Mouse (Mus musculus): ENCODE measurements around the gene Nup210. TPM values are rescaled to one million over a fixed set of nuclear protein-coding genes. Genes with fewer than 3 reads are reported as not detected.

Gene Nup210
- polyA plus RNA-seq, 1 experiment from 2014 or later, result 15.8 TPM

DNA sequence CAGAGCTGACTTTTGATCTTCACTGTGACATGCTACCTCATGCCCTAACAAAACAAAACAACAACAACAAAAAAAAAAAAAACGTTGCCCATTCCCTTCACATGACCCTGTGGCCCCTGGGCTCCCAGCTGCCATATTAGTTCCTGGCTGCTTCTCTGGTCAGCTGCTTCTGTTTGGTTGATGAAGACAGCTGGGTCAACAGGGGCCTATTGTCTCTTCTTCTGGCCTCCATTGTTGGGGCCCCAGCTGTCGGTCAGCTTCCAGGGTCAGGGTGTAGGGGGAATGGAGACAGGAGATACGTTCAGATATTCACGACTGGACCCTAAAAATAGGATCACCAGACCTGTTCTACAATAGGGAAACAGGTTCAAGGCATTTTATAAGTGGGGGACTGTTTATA, 39.4 kb upstream of the Nup210 start:
- H3K36me3 ChIP-seq (replicated peaks), result peaks cover 6% of the 10 kb centered on the region
- H3K9me3 ChIP-seq, result no peaks in the 10 kb centered on the region
- H3K4me1 ChIP-seq, result peaks cover 81% of the 10 kb centered on the region
- 19% methylated on average over 4 of the region's 4 CpGs for WGBS
- peak overlapping the region; percentile 76 for H3K4me3 ChIP-seq
- no peak for DNase-seq (ENCODE audit: low spot score)
- 0 out of 2 replicates have a peak, but pooled peaks cover 4% of the 10 kb centered on the region for H3K27me3 ChIP-seq (replicated peaks; ENCODE audit: low read depth, poor library complexity, severe bottlenecking)
- peak overlapping the region; percentile 92; the same call in 1 of the 2 replicates for H3K27ac ChIP-seq (replicated peaks)

DNA sequence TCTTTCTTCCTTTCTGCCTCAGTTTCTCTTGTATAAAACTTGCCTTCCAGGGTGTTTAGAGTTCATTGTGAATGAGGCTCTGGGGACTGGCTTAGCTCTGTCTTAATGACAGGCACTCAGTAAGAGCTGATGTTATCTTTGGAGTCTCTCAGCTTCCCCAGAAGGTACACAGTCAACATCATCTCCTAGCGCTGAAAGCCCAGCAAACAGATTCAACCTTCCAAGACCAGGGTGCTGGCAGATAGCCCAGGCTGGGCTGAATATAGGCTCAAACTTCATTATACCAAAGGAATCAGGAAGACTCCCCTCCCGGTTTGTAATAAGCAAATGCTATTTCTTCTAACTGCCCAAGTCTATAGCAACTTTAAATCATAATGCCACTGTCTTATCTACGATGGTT, 38.7 kb upstream of the Nup210 start:
- Histone ChIP-seq H3K4me3 (no peak overlapping the region), H3K9me3 (no peaks in the 10 kb centered on the region), H3K4me1 (peaks cover 73% of the 10 kb centered on the region), H3K27ac (replicated peaks) (no peak overlapping the region), H3K36me3 (replicated peaks) (peaks cover 6% of the 10 kb centered on the region), H3K27me3 (replicated peaks; ENCODE audit: low read depth, poor library complexity, severe bottlenecking) (0 out of 2 replicates have a peak, but pooled peaks cover 4% of the 10 kb centered on the region)
- DNase-seq (ENCODE audit: low spot score), result no peak
- WGBS, result 81% methylated on average over 3 of the region's 3 CpGs

DNA sequence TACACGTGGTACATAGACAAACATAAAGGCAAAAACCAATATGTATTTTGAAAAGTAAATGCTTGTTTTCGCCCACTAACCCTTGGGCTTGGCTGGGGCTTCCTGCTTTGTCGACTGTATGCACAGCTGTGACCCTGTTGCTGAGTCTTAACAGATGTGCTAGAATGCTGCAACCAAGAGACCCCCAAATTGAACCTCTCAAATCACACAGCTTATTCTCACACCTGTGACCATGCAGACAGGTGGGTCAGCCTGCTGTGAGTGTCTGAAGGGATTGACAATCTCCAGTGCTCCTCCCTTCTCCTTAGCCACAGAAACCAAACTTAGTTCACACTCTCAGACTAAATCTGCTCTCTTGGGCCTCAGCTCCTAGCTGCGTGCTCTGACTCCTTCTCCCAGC, 38.1 kb upstream of the Nup210 start:
- H3K36me3 ChIP-seq (replicated peaks), result peaks cover 6% of the 10 kb centered on the region
- H3K27me3 ChIP-seq (replicated peaks; ENCODE audit: low read depth, poor library complexity, severe bottlenecking), result 0 out of 2 replicates have a peak, but pooled peaks cover 4% of the 10 kb centered on the region
- H3K4me3 ChIP-seq, result no peak overlapping the region
- H3K4me1 ChIP-seq, result peaks cover 68% of the 10 kb centered on the region
- H3K27ac ChIP-seq (replicated peaks), result no peak overlapping the region
- WGBS, result 62% methylated on average over 4 of the region's 4 CpGs
- no peaks in the 10 kb centered on the region for H3K9me3 ChIP-seq
- DNase-seq (ENCODE audit: low spot score), result no peak

DNA sequence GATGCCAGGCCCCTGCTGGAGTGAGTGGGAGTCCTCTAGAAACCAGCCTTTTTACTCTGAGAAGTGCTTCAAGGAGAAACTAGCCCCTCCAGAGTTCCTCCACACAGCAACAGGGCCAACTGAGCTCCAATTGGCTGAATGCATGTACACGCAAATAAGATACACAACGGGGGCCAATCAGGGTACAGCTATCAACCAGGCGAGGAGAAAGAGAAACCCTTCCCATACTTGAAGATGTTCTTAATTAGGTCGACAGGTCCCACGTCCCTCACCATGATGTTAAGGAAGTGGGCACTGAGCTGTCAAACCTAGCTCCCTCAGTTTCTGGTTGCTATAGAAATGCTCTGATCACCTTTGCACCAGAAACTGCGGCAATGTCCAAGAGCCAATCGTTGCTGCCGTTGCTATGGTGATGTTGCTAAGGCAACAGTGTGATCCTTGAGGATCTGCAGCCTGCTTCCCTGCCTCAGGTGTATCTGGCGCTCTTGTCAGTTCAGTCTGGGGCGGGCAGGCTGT, 37.0 kb upstream of the Nup210 start:
- DNase-seq (ENCODE audit: low spot score), result peak; percentile 76
- Histone ChIP-seq H3K9me3 (no peaks in the 10 kb centered on the region), H3K4me1 (peaks cover 60% of the 10 kb centered on the region), H3K4me3 (peak overlapping the region; percentile 41), H3K36me3 (replicated peaks) (no peaks in the 10 kb centered on the region), H3K27ac (replicated peaks) (peak overlapping the region; percentile 72), H3K27me3 (replicated peaks; ENCODE audit: low read depth, poor library complexity, severe bottlenecking) (0 out of 2 replicates have a peak, but pooled peaks cover 4% of the 10 kb centered on the region)
- 2% methylated on average over 10 of the region's 10 CpGs for WGBS

DNA sequence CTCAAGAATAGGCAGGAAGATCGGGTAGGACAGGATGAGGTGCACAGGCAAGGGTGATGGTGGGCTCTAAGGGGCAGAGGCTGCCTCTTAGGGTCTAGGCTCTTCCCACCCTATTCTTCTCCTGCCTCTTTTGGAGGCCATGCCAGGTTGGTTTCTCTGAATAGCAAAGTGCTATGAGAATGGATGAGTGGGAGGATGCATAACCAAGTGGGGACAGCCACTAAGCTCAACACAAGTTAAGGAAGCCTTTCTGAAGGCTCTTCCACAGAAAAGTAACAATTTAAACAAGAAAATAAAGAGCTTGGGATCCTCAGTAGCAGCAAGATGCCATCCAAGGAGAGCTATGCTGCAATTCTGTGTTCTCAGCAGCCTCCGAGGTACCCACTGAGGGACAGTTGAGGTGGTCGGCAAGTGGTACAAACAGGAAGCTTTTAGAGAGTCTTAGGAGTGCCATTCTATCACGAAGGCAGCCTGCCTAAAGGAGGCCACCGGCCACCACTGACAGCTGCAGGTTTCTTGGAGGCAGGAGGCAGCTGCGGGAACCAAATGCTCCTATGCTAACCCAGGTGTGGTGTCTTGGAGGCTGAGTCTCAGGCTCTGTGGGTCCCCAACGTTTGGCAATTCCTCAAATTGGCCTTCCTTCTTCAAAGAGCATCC, 36.4 kb upstream of the Nup210 start:
- 36% methylated on average over 7 of the region's 7 CpGs for WGBS
- peak overlapping the region; percentile 41 for H3K4me3 ChIP-seq
- peaks cover 55% of the 10 kb centered on the region for H3K4me1 ChIP-seq
- 0 out of 2 replicates have a peak, but pooled peaks cover 4% of the 10 kb centered on the region for H3K27me3 ChIP-seq (replicated peaks; ENCODE audit: low read depth, poor library complexity, severe bottlenecking)
- no peak for DNase-seq (ENCODE audit: low spot score)
- H3K9me3 ChIP-seq, result no peaks in the 10 kb centered on the region
- H3K27ac ChIP-seq (replicated peaks), result peak overlapping the region; percentile 72
- no peaks in the 10 kb centered on the region for H3K36me3 ChIP-seq (replicated peaks)

DNA sequence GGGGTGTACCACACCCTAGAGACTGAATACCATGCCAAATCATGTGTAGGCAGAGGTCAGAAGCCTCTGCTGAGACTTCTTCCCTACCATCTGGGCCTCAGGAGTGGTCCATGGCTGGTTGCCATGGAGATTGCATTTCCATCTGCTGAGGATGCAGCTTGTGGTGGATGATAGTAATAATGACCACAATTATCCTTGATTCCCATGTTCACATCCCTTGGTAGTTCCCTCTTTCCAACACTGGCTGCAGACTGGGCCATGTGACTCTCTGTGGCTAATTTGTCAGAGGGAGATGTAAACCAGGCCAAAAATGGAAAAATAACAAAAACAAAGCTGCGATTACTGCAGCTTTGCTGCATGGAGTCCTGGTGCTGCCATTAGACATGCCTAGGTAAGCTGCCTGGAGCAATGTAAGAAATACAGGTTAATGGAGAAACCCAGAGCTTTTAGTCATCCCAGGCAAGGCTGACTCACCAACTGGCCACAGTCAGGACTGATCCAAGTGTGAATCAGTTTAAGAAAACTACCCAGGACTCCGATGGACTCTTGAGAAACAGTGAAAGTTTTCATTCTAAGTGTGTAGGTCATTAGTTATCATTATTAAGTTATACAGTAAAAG, 30.6 kb upstream of the Nup210 start:
- DNase-seq (ENCODE audit: low spot score), result no peak
- WGBS, result 92% methylated on average over 2 of the region's 2 CpGs
- Histone ChIP-seq H3K27ac (replicated peaks) (0 out of 2 replicates have a peak overlapping the region, but pooled peaks have one; percentile 36), H3K27me3 (replicated peaks; ENCODE audit: low read depth, poor library complexity, severe bottlenecking) (0 out of 2 replicates have a peak, but pooled peaks cover 6% of the 10 kb centered on the region), H3K36me3 (replicated peaks) (no peaks in the 10 kb centered on the region), H3K9me3 (no peaks in the 10 kb centered on the region), H3K4me1 (peaks cover 18% of the 10 kb centered on the region), H3K4me3 (no peak overlapping the region)

DNA sequence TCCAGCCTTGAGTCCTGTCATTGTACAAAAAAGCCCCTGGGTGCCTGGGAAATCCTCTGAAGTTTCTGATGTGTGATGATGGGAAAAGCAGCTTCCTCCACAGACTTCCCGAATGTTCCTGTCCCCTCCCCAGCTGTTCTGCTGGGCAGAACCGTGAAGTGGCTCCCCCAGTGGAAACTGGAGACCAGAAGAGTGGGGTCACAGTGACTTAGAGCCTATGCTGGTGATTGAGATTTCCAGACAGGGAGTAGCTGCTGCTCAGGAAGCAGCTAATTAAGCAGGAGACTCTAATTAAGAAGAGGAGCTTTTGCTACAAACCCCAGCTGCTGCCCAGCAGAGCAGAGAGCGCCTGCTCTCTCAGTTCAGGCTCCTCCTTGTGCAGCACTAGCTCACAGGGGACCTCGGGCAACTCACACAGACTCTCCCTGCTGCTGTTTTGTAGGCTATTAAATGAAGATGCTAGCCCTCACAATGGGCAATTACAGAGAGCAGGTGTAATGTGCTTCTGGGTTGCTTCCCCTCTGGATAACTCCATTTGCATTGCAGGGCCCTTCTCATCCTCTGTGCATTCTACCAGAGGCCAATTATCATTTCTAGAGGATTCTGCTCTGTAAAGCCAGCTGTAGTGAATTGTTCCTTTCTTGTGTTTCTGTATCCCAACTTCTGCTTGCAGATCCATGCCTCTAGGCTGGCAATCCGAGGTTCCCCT, 30.0 kb upstream of the Nup210 start:
- Histone ChIP-seq H3K4me3 (no peak overlapping the region), H3K27me3 (replicated peaks; ENCODE audit: low read depth, poor library complexity, severe bottlenecking) (0 out of 2 replicates have a peak, but pooled peaks cover 3% of the 10 kb centered on the region), H3K9me3 (no peaks in the 10 kb centered on the region), H3K36me3 (replicated peaks) (no peaks in the 10 kb centered on the region), H3K4me1 (peaks cover 14% of the 10 kb centered on the region), H3K27ac (replicated peaks) (peak overlapping the region; percentile 65; the same call in 1 of the 2 replicates)
- WGBS, result 25% methylated on average over 5 of the region's 5 CpGs
- peak; percentile 24 for DNase-seq (ENCODE audit: low spot score)

DNA sequence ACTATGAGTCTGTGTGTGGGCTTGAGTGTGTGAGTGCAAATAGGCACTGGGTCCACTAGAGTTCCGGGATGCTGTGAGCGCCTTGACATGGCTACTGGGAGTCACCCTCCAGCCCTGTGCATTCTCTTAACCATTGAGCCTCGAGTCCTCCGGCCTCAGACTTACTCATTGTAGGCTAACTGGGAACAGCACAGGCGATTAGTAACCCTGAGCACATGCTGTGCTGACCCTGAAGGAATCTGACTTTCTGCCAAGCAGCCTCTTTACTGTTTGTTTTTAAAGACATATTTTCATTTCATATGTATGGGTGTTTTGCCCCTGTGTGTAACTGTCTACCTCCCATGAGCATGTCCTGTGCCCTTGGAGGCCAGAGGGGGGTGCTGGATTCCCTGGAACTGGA, 28.9 kb upstream of the Nup210 start:
- no peaks in the 10 kb centered on the region for H3K36me3 ChIP-seq (replicated peaks)
- H3K4me3 ChIP-seq, result no peak overlapping the region
- no peak for DNase-seq (ENCODE audit: low spot score)
- H3K4me1 ChIP-seq, result peaks cover 14% of the 10 kb centered on the region
- H3K9me3 ChIP-seq, result no peaks in the 10 kb centered on the region
- 82% methylated on average over 5 of the region's 5 CpGs for WGBS
- H3K27ac ChIP-seq (replicated peaks), result no peak overlapping the region
- 0 out of 2 replicates have a peak, but pooled peaks cover 3% of the 10 kb centered on the region for H3K27me3 ChIP-seq (replicated peaks; ENCODE audit: low read depth, poor library complexity, severe bottlenecking)

DNA sequence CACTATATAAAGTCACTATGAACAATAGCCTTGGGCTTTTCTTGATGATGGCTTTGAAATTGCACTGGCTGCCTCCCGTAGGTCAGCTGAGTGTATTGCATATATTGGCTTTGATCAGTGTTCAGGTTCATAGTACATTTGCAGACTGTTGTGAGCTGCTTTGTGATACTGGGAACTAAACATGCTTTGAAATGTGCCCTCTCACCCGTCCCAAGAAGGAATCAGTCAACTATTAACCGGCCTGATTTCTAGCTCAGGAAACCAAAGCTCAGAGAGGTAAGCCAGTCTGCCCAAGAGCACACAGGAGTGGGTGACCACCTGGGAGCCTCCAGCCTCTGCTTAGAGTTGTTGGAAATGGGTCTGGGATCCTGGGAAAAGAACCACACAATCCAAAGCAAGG, 28.4 kb upstream of the Nup210 start:
- DNase-seq (ENCODE audit: low spot score), result no peak
- WGBS, result 81% methylated on average over 3 of the region's 3 CpGs
- Histone ChIP-seq H3K27me3 (replicated peaks; ENCODE audit: low read depth, poor library complexity, severe bottlenecking) (0 out of 2 replicates have a peak, but pooled peaks cover 3% of the 10 kb centered on the region), H3K4me3 (no peak overlapping the region), H3K4me1 (peaks cover 14% of the 10 kb centered on the region), H3K9me3 (no peaks in the 10 kb centered on the region), H3K36me3 (replicated peaks) (no peaks in the 10 kb centered on the region), H3K27ac (replicated peaks) (no peak overlapping the region)

DNA sequence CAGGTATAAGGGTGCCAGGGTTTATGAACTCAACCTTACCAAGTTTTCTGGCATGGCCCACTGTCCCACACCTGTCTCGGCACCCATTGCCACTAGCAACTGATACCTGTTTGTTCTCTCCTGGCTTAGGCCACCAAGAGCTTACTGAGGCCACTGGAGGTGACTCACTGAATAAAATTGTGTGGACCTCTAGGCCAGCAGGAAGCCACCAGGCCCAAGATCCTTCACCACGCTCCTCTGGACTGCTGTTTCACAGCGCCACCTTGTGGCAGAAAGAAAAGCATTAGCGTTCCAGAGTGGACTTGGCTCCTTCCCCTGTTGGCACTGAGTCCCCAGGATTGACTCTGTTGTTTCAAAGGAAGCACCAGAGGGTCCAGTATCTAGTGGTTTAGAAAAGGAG, 23.2 kb upstream of the Nup210 start:
- H3K4me1 ChIP-seq, result no peaks in the 10 kb centered on the region
- no peak overlapping the region for H3K4me3 ChIP-seq
- H3K27ac ChIP-seq (replicated peaks), result no peak overlapping the region
- 30% methylated on average over 4 of the region's 4 CpGs for WGBS
- no peaks in the 10 kb centered on the region for H3K36me3 ChIP-seq (replicated peaks)
- no peaks in the 10 kb centered on the region for H3K27me3 ChIP-seq (replicated peaks; ENCODE audit: low read depth, poor library complexity, severe bottlenecking)
- no peaks in the 10 kb centered on the region for H3K9me3 ChIP-seq
- peak; percentile 75 for DNase-seq (ENCODE audit: low spot score)

DNA sequence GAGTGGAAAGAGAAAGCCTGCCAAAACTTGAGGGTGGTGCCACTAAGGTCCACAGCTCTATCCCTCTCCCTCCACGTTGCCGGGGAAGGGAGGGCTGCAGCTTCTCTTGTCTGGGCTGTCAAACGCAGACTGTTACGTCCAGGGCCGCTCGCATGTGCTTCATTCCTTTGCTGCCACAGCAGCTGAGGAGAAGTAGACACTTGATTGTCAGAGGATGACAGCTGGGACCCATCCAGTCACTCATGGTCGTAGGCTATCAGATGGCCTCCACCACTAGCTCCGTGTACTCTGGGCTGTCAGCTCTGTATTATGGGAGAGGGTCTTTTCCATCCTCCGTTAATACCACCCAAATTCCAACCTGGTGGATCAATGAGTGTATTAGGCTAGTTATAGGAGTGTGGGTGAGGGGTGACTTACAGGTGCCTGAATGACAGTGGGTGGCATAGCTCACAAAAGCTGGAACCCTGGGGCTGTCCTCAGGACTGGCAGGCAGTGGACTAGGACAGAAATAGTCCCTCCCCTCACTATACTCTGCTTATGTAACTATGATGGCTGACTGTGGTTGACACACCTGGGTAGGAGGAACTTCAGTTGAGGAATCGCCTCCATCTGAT, 20.8 kb upstream of the Nup210 start:
- Histone ChIP-seq H3K27ac (replicated peaks) (no peak overlapping the region), H3K4me1 (no peaks in the 10 kb centered on the region), H3K4me3 (no peak overlapping the region), H3K9me3 (no peaks in the 10 kb centered on the region), H3K36me3 (replicated peaks) (no peaks in the 10 kb centered on the region), H3K27me3 (replicated peaks; ENCODE audit: low read depth, poor library complexity, severe bottlenecking) (no peaks in the 10 kb centered on the region)
- WGBS, result 83% methylated on average over 10 of the region's 10 CpGs
- DNase-seq (ENCODE audit: low spot score), result no peak

DNA sequence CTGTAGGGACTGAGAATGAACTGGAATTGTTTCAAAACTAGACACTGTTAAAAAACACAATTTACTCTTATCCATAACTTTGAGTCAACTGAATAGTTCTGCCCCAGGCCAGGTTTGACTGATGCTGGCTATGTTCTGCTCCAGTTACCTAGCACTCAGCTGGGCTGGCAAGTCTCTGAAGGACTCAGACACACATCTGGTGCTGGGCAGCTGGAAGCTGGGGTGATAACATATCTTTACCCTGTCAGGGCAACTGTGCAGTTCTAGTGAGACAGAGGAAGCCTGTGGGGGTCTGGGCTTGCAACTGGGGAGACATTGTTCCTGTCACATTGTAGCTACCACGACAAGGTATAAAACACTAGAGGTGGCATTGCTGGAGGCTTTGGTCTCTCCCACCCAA, 14.2 kb upstream of the Nup210 start:
- H3K4me3 ChIP-seq, result no peak overlapping the region
- H3K36me3 ChIP-seq (replicated peaks), result no peaks in the 10 kb centered on the region
- peaks cover 4% of the 10 kb centered on the region; the same call in 1 of the 2 replicates for H3K9me3 ChIP-seq
- H3K4me1 ChIP-seq, result 0 out of 2 replicates have a peak, but pooled peaks cover 2% of the 10 kb centered on the region
- 65% methylated on average over 1 of the region's 1 CpGs for WGBS
- DNase-seq (ENCODE audit: low spot score), result no peak
- no peak overlapping the region for H3K27ac ChIP-seq (replicated peaks)
- H3K27me3 ChIP-seq (replicated peaks; ENCODE audit: low read depth, poor library complexity, severe bottlenecking), result no peaks in the 10 kb centered on the region

All from embryonic facial prominence, embryonic 10.5 days (tissue).